Mouse (Mus musculus) layer of hippocampus, adult 2 months (tissue): Measurements from ENCODE around the gene Rap1gap2. TPM values are rescaled to one million over a fixed set of nuclear protein-coding genes. Genes with fewer than 3 reads are reported as not detected.

ENCODE experiments used
- DNase-seq, 2 experiments: peaks; one replicate each; pipeline ENCODE4 v3.0.0; 2022; ENCODE audit warnings: low spot score in 2 of 2
- H3K27ac ChIP-seq: fragments of 200-600 bp; 2 replicates; pipeline ENCODE4 v1.8.1; 2022
- H3K4me3 ChIP-seq: fragments of 200-600 bp; 2 replicates; pipeline ENCODE4 v1.8.1; 2022; ENCODE audit warnings: mild to moderate bottlenecking
- CTCF ChIP-seq: fragments of 200-600 bp; conservative IDR thresholded peaks from 2 replicates; pipeline ENCODE4 v1.8.1; 2022; ENCODE audit warnings: antibody characterized with exemption, mild to moderate bottlenecking, moderate library complexity
- total RNA-seq, 2 experiments: library from RNA; stranded (reverse); gene quantifications; 2 replicates each; pipeline ENCODE4 v1.2.3; 2021

The Rap1gap2 gene
- total RNA-seq, 2 experiments from 2014 or later = 129 to 135 TPM

GRCm38 (mm10) chr11:74613428-74613827 is 2.7 kb upstream of the Rap1gap2 start:
- no peak for DNase-seq
- TF ChIP-seq CTCF = no peak
- Histone ChIP-seq H3K27ac (no peak overlapping the region), H3K4me3 (no peak overlapping the region)

GRCm38 (mm10) chr11:74611437-74611836 is 722 bp upstream of the Rap1gap2 start:
- H3K27ac ChIP-seq = no peak overlapping the region
- H3K4me3 ChIP-seq = no peak overlapping the region
- no peak for DNase-seq
- TF ChIP-seq CTCF = no peak

- H3K27ac ChIP-seq = no peak overlapping the region
- no peak overlapping the region for H3K4me3 ChIP-seq
- no peak for DNase-seq
- TF ChIP-seq CTCF = no peak
These were observed 647 bp downstream of the Rap1gap2 start for GRCm38 (mm10) chr11:74610068-74610467.

- no peak overlapping the region for H3K27ac ChIP-seq
- H3K4me3 ChIP-seq = no peak overlapping the region
- TF ChIP-seq CTCF = no peak
- DNase-seq = no peak
These were observed 8.4 kb downstream of the Rap1gap2 start for GRCm38 (mm10) chr11:74602286-74602685.

GRCm38 (mm10) chr11:74597990-74598337 is 12.8 kb downstream of the Rap1gap2 start:
- H3K4me3 ChIP-seq = no peak overlapping the region
- TF ChIP-seq CTCF = peak; percentile 44
- no peak overlapping the region for H3K27ac ChIP-seq
- no peak for DNase-seq

GRCm38 (mm10) chr11:74597283-74597989 is 13.3 kb downstream of the Rap1gap2 start:
- DNase-seq = no peak
- H3K4me3 ChIP-seq = no peak overlapping the region
- no peak for TF ChIP-seq CTCF
- no peak overlapping the region for H3K27ac ChIP-seq

- no peak for TF ChIP-seq CTCF
- DNase-seq = no peak
- H3K27ac ChIP-seq = no peak overlapping the region
- H3K4me3 ChIP-seq = no peak overlapping the region
These were observed 18.5 kb downstream of the Rap1gap2 start for GRCm38 (mm10) chr11:74592246-74592645.

- DNase-seq = no peak
- TF ChIP-seq CTCF = no peak
- H3K27ac ChIP-seq = 0 out of 2 replicates have a peak overlapping the region, but pooled peaks have one; percentile 86
- peak overlapping the region; percentile 69 for H3K4me3 ChIP-seq
These were observed 20.0 kb downstream of the Rap1gap2 start for GRCm38 (mm10) chr11:74590691-74591090.

- no peak for TF ChIP-seq CTCF
- peak overlapping the region; percentile 69 for H3K4me3 ChIP-seq
- no peak for DNase-seq
- peak overlapping the region; percentile 86 for H3K27ac ChIP-seq
These were observed 20.5 kb downstream of the Rap1gap2 start for GRCm38 (mm10) chr11:74590239-74590596.

GRCm38 (mm10) chr11:74589401-74590238 is 21.1 kb downstream of the Rap1gap2 start:
- peak; percentile 24 to 55 for DNase-seq
- peak overlapping the region; percentile 69 for H3K4me3 ChIP-seq
- no peak for TF ChIP-seq CTCF
- H3K27ac ChIP-seq = peak overlapping the region; percentile 86

GRCm38 (mm10) chr11:74586401-74586800 is 24.3 kb downstream of the Rap1gap2 start:
- no peak for TF ChIP-seq CTCF
- no peak for DNase-seq
- H3K27ac ChIP-seq = no peak overlapping the region
- H3K4me3 ChIP-seq = no peak overlapping the region

- Histone ChIP-seq H3K4me3 (no peak overlapping the region), H3K27ac (no peak overlapping the region)
- DNase-seq = no peak
- no peak for TF ChIP-seq CTCF
These were observed 25.6 kb downstream of the Rap1gap2 start for GRCm38 (mm10) chr11:74584946-74585723.

- H3K4me3 ChIP-seq = no peak overlapping the region
- no peak overlapping the region for H3K27ac ChIP-seq
- no peak for TF ChIP-seq CTCF
- no peak for DNase-seq
These were observed 26.8 kb downstream of the Rap1gap2 start for GRCm38 (mm10) chr11:74583824-74584349.
